ENCODE assay signal across 16 mouse cellular contexts in genomic region chr9:104406491-104406890, GRCm38 (mm10).
"Had no signal": no experiment of that assay in that cellular context is flagged by ENCODE, and none has a peak within 500 bp of the region (broad histone marks: within the 10 kb centered on the region; RNA-seq: fewer than 3 reads in every experiment).

No protein-coding gene starts in this region.

- H3K9ac ChIP-seq: neural tube, embryonic 12.5 days; neural tube, embryonic 13.5 days; neural tube, embryonic 15.5 days; stomach, embryonic 15.5 days had no signal

- H3K4me1 ChIP-seq: neural tube, embryonic 12.5 days had no signal

- H3K4me2 ChIP-seq: neural tube, embryonic 12.5 days; neural tube, embryonic 13.5 days; neural tube, embryonic 15.5 days; stomach, embryonic 15.5 days had no signal

- H3K36me3 ChIP-seq: neural tube, embryonic 12.5 days; neural tube, embryonic 13.5 days; neural tube, embryonic 15.5 days; stomach, embryonic 15.5 days had no signal

- H3K9me3 ChIP-seq: neural tube, embryonic 12.5 days; neural tube, embryonic 13.5 days; neural tube, embryonic 15.5 days; stomach, embryonic 15.5 days had no signal

- H3K4me3 ChIP-seq: neural tube, embryonic 12.5 days; neural tube, embryonic 13.5 days; neural tube, embryonic 15.5 days; stomach, embryonic 15.5 days had no signal

- DNase-seq: right cerebral cortex, adult 18-20 months; right cerebral cortex, postnatal 14 days; right cerebral cortex, postnatal 25 days; right cerebral cortex, postnatal 4 days; spleen, adult 18-20 months; thymus, adult 18-20 months; thymus, adult 2 months; thymus, postnatal 14 days; thymus, postnatal 25 days; thymus, postnatal 36 days; thymus, postnatal 4 days had no signal

- H3K27ac ChIP-seq: neural tube, embryonic 12.5 days; neural tube, embryonic 13.5 days; neural tube, embryonic 15.5 days; stomach, embryonic 15.5 days; stomach, postnatal 0 days had no signal

- H3K27me3 ChIP-seq: neural tube, embryonic 12.5 days; stomach, embryonic 15.5 days had no signal
